Mouse (Mus musculus) kidney, adult 18-20 months (tissue): ENCODE measurements around the gene Cltb.

Source experiments
- DNase-seq: peaks from one replicate; pipeline ENCODE4 v3.0.0; 2021

Gene Cltb

DNA sequence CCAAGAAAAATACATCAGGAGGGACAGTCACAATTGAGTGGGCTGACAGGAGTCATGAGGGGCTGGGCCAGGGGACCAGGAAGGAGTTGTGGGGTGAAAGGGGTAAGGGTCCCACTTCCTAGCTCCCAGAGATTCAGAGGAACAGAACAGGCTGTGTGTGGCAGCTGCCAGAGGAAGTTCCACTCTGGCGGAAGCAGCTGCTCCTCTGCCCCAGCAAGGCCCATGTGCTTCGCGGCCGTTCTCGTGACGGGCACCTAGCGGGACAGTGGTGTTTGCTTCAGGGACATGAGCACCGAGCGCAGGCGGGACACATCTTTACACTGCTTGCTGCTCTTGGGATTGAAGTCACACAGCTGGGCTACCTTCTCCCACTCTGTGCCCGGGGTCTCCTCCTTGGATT is 17.5 kb downstream of the Cltb start:
- no peak for DNase-seq

DNA sequence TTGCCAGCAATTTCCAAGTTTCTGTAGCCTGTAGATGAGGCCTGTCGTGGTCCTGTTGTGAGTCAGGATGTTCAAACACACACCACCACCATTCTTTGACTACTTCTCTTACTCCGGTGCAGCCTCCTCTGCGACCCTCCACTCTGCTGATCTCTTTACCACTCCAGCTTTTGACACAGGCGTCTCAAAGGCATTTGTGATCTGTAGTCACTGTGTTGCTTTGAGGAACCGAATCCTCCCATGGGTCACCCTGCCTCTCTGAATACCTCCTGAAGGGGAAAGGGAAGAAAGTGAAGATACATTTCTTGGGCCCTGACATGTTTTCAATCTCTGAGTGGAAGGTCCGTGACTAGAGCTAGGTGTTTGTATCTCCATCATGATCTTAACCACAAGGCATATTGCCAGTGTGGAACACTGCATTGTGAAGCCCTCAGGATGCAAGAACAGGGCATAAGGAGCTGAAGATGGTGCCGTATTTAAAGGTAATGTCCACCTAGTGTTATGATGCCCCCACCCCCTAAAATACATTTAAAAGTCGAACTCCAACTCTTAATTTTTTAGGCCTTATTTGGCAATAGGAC is 19.3 kb downstream of the Cltb start:
- DNase-seq = no peak

- peak; percentile 99 for DNase-seq
Observed at GRCm38 (mm10) chr13:54589996-54590951, 20.9 kb downstream of the Cltb start, which contains the start of the genes Nop16 and Higd2a. Gene Nop16, minus strand, starts transcription at chr13:54590090. Gene Higd2a, plus strand, starts transcription at chr13:54590207.

- DNase-seq = no peak
Observed at GRCm38 (mm10) chr13:54589414-54589995, 21.6 kb downstream of the Cltb start.

GRCm38 (mm10) chr13:54585831-54586230 is 25.3 kb downstream of the Cltb start:
- DNase-seq = no peak

DNA sequence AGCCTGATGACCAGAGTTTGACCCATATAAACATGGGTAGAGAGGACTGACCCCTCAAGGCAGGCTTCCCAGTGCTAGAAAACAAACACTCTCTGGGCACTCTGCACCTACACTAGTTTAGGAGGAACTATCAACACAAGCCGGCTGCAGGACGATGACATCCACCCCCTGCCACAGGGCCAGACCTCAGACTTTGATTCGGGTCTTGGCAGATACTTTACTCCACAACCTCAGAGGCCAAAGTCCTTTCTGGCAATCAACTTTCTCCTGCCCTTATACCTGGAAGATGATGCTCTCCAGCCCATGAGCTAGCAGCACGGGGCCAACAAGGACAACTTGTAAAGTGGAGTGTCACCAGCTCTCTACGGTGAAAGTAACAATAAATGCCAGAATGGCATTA is 28.3 kb downstream of the Cltb start:
- peak; percentile 24 for DNase-seq

GRCm38 (mm10) chr13:54582126-54582525 is 29.0 kb downstream of the Cltb start:
- no peak for DNase-seq

GRCm38 (mm10) chr13:54581385-54581784 is 29.8 kb downstream of the Cltb start:
- DNase-seq = no peak

GRCm38 (mm10) chr13:54577652-54578507 is 33.3 kb downstream of the Cltb start:
- no peak for DNase-seq

GRCm38 (mm10) chr13:54575489-54575888 is 35.7 kb downstream of the Cltb start:
- no peak for DNase-seq

DNA sequence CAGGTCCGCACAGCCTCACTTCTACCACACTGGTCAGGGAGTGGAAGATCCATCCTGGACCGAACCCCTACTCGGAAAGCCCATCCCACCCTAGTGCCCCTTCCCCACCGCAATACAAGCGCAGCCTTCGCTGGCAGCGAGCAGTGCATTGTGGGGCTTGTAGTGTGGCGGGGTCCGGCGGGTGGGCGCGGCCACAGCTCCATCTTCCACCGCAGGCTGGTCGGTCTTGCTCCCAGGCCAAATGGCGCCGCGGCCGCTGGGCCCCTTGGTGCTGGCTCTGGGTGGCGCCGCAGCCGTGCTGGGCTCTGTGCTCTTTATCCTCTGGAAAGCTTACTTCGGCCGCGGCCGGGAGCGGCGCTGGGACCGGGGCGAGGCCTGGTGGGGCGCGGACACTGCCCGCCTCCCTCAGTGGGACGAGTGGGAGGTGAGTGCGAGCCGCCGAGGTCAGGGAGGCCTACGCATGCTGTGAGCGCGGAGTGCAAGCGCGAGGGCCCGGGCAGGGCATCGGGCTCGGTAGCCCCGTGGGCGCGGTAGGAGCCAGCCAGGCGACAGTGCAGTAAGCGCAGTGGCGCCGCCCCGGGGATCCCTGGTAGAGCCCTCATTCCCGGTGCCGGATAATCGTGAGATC is 36.2 kb downstream of the Cltb start, which contains the start of gene Arl10:
TSS of gene Arl10 (plus strand) at position 162 of the 628 bp plus-strand sequence.
- peak; percentile 87 for DNase-seq

GRCm38 (mm10) chr13:54572621-54573020 is 38.5 kb downstream of the Cltb start:
- no peak for DNase-seq

DNA sequence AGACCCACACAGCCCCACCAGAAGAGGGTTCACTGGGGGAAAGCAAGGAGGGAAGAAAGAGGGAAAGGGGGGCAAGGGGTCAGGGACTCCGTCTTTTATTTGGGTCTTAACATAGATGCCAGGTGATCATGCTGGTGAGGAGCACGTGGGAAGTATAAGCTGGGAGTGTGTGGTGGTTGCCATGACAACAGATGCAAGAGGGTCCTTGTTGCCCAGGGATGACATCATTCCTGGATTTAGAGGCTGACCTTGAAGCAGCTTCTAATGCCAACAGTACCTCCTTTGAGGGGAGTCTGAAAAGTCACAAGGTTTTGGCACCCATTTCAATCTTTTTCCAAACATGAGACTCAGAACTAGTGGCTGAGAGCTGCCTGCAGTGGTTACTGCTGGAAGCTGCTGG is 39.5 kb downstream of the Cltb start:
- DNase-seq = no peak

DNA sequence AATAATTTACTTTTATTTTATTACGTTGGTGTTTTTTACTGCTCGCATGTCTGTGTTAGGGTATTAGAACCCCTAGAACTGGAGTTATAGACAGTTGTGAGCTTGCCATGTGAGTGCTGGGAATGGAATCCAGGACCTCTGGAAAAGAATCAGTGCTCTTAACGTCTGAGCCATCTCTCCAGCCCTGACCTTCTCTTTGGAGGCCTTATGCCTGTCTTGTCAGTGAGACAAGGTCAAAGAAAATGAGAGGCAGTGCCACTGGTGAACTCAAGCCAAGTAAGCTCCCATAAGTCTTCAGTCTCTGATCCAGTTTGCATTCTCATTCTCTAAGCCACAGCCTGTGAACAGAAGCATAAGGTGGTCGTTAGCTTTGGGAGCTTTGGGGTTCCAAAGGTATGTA is 40.4 kb downstream of the Cltb start:
- DNase-seq = no peak

- no peak for DNase-seq
Observed at GRCm38 (mm10) chr13:54569282-54569681, 41.9 kb downstream of the Cltb start.

DNA sequence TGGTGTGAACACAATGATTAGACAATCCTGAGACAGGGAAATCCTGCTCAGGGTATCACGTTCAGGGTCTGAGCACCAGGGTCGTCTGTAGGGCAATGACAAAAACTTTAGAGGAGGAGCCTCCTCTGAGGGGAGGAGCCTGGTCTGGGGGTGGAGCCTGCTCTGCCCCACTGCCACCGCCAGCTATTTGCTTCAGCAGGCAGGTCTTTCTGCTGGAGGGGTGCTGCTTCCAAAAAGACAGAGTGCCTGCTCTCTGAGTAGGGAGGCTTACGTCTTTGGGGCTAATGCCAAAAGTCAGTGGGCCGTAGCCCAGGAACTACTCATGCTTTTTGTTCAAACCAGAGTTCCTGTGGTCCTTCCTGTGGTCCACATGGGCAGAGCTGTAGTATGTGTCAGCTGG is 42.8 kb downstream of the Cltb start:
- peak; percentile 31 for DNase-seq

- DNase-seq = peak; percentile 68
Observed at GRCm38 (mm10) chr13:54565594-54566345, 45.4 kb downstream of the Cltb start.

GRCm38 (mm10) chr13:54565201-54565581 is 46.0 kb downstream of the Cltb start, which contains the start of gene 4833439L19Rik:
Gene 4833439L19Rik, minus strand, starts transcription at chr13:54565435.
- DNase-seq = peak; percentile 96

- peak; percentile 49 for DNase-seq
Observed at GRCm38 (mm10) chr13:54564232-54565200, 46.6 kb downstream of the Cltb start.

DNA sequence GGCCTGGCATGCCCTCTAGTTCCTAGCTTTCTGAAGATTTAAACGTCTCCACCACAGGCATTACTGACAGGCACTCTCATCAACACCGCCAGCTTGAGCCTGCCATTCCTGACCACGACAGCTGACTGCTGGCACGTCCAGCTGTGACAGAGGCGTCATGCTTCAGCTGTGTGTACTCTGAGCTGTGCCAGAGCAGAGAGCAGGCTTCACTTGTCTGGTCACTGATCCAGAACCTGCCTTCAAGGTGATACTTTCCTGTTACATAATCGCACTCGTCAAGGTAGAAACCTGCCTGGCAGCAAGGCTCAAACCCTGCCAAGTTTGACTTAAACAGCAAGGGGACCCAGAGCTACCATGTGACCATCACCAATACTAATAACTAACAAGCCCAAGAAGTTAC is 48.6 kb downstream of the Cltb start:
- peak; percentile 83 for DNase-seq
